Mouse (Mus musculus) mouse trophoblast stem cell (cell line): ENCODE data around the gene Sash3.

Experiments used
- in situ Hi-C, 2 experiments: fragments of 300-500 bp; cut with MseI, MboI; formaldehyde crosslinking; loops; 2 replicates in 1 of 2; 3 replicates in 1 of 2; pipeline ENCODE4 v1.15.1; 2025

The Sash3 gene

GRCm38 (mm10) chrX:48140286-48140877 lies 5.9 kb upstream of the Sash3 start:
- in situ Hi-C loops: no loop called here

GRCm38 (mm10) chrX:48141481-48141880 lies 4.8 kb upstream of the Sash3 start:
- in situ Hi-C loops: no loop called here

- in situ Hi-C loops: no loop called here
Observed at GRCm38 (mm10) chrX:48143415-48144335, 2.6 kb upstream of the Sash3 start.

- in situ Hi-C loops: no loop called here
Observed at GRCm38 (mm10) chrX:48147226-48147625, 990 bp downstream of the Sash3 start.

GRCm38 (mm10) chrX:48147741-48148186 lies 1.5 kb downstream of the Sash3 start:
- in situ Hi-C loops: no loop called here

GRCm38 (mm10) chrX:48152106-48152505 lies 5.9 kb downstream of the Sash3 start:
- in situ Hi-C loops: no loop called here

- in situ Hi-C loops: no loop called here
Observed at GRCm38 (mm10) chrX:48153414-48153813, 7.2 kb downstream of the Sash3 start.

- in situ Hi-C loops: no loop called here
Observed at GRCm38 (mm10) chrX:48153949-48154348, 7.7 kb downstream of the Sash3 start.

GRCm38 (mm10) chrX:48155489-48155888 lies 9.3 kb downstream of the Sash3 start:
- in situ Hi-C loops: no loop called here

- in situ Hi-C loops: no loop called here
Observed at GRCm38 (mm10) chrX:48157396-48157795, 11.2 kb downstream of the Sash3 start.

- in situ Hi-C loops: no loop called here
Observed at GRCm38 (mm10) chrX:48158229-48158919, 12.1 kb downstream of the Sash3 start.

- in situ Hi-C loops: no loop called here
Observed at GRCm38 (mm10) chrX:48169892-48170291, 23.7 kb downstream of the Sash3 start.

GRCm38 (mm10) chrX:48170368-48170767 lies 24.1 kb downstream of the Sash3 start:
- in situ Hi-C loops: no loop called here

GRCm38 (mm10) chrX:48181844-48182243 lies 35.6 kb downstream of the Sash3 start:
- in situ Hi-C loops: no loop called here

- in situ Hi-C loops: no loop called here
Observed at GRCm38 (mm10) chrX:48184703-48185102, 38.5 kb downstream of the Sash3 start.

GRCm38 (mm10) chrX:48191261-48191660 lies 45.0 kb downstream of the Sash3 start:
- in situ Hi-C loops: no loop called here

- in situ Hi-C loops: no loop called here
Observed at GRCm38 (mm10) chrX:48193235-48194152, 47.3 kb downstream of the Sash3 start.

GRCm38 (mm10) chrX:48197856-48198255 lies 51.6 kb downstream of the Sash3 start:
- in situ Hi-C loops: no loop called here

- in situ Hi-C loops: no loop called here
Observed at GRCm38 (mm10) chrX:48199026-48199425, 52.8 kb downstream of the Sash3 start.

- in situ Hi-C loops: loop anchor here in 1 of 2 experiments (10.0 kb wide), 1 partner anchor 64 kb away; no protein-coding TSS in a partner anchor
Observed at GRCm38 (mm10) chrX:48200699-48201098, 54.5 kb downstream of the Sash3 start.

- in situ Hi-C loops: loop anchor here in 1 of 2 experiments (10.0 kb wide), 1 partner anchor 63 kb away; no protein-coding TSS in a partner anchor
Observed at GRCm38 (mm10) chrX:48201973-48202372, 55.7 kb downstream of the Sash3 start.
